Mouse (Mus musculus): ENCODE data around the gene Sept9.

Sept9 gene

GRCm38 (mm10) chr11:117284721-117285605 lies 85.5 kb downstream of the Sept9 start:
- no peak for DNase-seq (ENCODE audit: low read depth in 2 of 2, low spot score in 2 of 2)

- no peak for DNase-seq (ENCODE audit: low read depth in 2 of 2, low spot score in 2 of 2)
These were observed 86.1 kb downstream of the Sept9 start for GRCm38 (mm10) chr11:117285606-117285931.

DNA sequence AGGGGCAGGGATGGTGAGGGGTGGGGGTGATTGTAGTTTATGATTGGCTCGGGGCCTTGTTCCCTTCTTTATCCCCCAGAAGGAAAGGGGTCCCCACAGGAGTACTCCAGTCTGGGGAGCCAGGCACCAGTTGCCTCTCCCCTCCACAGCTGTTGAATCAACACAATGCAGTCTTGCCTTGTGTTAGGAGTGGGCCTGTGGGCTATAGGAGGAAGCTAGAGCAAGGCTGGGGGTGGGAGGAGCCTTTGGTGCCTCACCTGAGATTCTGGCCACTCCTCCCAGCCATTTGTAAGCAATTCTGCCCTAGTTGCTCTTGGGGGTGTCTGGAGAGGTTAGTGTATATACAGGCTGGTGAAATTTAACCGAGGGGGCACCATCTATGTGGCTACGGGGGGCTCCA lies 88.3 kb downstream of the Sept9 start:
- DNase-seq (ENCODE audit: low read depth in 2 of 2, low spot score in 2 of 2) = no peak

GRCm38 (mm10) chr11:117288765-117289164 lies 89.3 kb downstream of the Sept9 start:
- no peak for DNase-seq (ENCODE audit: low read depth in 2 of 2, low spot score in 2 of 2)

DNA sequence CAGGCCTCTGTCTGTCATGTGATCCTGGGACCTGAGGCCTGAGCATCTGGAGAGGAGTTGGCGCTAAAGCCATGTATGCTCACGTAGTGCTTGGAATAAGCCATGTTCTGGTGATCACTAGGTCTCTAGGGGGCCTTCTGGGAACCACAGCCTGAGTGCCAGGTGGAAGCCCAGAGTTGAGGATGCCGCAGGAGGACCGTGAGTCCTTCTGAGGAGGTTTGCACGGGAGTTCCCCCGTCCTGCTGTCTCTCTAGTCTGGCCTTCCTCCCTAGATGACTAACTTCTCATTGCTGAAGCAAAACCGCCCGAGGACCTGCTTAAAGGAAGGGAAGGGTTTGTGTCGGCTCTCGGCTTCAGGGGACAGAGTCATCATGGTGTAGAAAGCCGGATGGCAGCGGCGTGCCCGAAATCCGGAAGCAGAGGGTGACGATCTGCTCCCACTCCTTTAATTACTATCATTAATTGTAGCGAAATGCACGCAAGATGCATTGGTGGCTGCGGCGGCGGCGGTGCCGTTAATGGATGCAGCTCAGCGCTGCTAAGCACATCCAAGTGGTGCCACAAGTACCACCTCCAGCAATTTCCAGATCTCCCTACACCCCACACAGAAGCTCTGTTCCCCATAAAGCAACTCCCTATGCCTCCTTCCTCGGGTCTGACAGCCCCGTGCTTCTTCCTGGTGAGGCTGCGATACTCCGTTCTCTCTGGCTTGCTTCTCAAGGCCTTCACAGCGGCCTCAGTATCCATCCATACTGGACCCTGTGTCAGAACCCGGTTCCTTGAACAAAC lies 92.0 kb downstream of the Sept9 start:
- no peak for DNase-seq (ENCODE audit: low read depth in 2 of 2, low spot score in 2 of 2)

DNA sequence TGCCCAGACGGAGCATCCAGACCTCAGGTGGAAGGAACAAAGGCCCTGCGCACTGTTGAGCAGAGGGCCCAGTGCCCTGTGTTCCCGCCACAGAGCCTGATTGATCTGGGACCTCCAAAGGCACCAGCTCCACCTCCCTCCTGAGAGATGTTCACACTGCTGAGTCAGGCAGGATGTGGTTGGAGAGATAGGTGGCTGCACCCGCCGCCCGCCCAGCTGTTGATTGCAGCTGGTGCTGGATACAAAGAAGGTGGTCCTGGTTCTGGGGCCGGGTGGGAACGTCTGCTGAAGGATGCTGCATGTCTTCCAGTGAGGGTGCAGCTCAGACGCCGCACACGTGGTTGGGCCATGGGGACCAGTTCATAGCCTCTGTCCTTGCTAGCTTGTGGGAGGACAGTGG lies 93.0 kb downstream of the Sept9 start:
- DNase-seq (ENCODE audit: low read depth in 2 of 2, low spot score in 2 of 2) = peak; percentile 73 to 84

DNA sequence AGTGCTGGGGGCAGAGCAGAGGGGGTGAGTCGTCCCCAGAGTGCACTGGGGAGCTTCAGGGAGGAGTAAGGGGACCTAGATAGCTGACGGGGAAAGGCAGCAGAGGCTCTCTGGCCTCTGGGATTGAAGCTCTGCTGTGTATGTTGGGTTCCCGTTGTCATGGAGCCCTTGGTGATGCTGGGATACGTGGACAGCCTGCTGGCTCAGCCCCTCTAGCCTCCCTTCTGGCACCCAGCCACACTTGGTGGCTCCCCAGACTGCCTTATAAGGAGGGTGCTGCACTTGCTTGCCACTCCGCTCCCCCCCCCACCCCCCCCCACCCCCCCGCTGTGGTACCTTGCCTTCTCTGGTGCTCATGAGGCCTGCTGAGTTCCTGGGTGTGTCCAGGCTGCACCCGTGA lies 95.8 kb downstream of the Sept9 start:
- no peak for DNase-seq (ENCODE audit: low read depth in 2 of 2, low spot score in 2 of 2)

GRCm38 (mm10) chr11:117296116-117296499 lies 96.6 kb downstream of the Sept9 start:
- no peak for DNase-seq (ENCODE audit: low read depth in 2 of 2, low spot score in 2 of 2)

- no peak for DNase-seq (ENCODE audit: low read depth in 2 of 2, low spot score in 2 of 2)
These were observed 97.2 kb downstream of the Sept9 start for GRCm38 (mm10) chr11:117296500-117297189.

- DNase-seq (ENCODE audit: low read depth in 2 of 2, low spot score in 2 of 2) = no peak
These were observed 97.8 kb downstream of the Sept9 start for GRCm38 (mm10) chr11:117297190-117297829.

- DNase-seq (ENCODE audit: low read depth in 2 of 2, low spot score in 2 of 2) = no peak
These were observed 100.3 kb downstream of the Sept9 start for GRCm38 (mm10) chr11:117299741-117300140.

- DNase-seq (ENCODE audit: low read depth in 2 of 2, low spot score in 2 of 2) = no peak
These were observed 101.3 kb downstream of the Sept9 start for GRCm38 (mm10) chr11:117300809-117301208.

DNA sequence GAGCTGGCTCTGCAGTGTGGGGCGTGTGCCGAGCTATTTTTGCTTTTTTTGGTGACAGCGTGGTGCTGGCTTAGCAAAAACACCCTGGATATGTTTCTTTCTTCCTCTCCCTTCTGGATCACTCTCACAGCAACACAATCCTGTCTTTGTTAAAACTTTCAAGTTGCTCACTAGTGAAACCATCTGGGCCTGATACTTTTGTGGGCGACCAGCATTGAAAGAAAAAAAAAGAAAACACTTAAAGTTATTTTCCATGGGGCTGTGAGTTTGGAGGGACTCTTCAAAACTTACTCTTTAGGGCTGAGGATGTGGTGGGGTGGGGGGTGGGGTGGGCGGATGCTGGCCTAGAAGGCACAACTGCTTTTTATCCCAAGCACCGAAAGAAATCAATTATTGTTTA lies 102.3 kb downstream of the Sept9 start:
- no peak for DNase-seq (ENCODE audit: low read depth in 2 of 2, low spot score in 2 of 2)

DNA sequence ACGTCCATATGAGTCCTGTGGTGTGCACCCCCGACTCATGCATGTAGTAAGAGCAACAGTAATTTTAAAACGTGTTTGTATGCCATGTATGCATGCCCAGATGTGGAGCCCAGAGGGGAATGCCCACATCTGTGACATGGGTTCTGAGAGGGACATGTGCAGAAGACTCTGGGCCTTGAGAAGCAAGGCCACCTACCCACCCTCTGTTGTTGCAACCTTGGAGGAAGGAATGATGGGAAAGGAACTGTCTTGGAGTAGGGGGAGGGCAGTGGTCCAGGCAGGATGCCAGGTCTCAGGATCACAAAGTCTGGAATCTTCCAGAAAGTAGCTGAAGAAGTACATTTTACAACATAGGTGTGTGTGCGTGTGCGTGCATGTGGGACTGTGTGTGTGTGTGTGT lies 102.9 kb downstream of the Sept9 start:
- DNase-seq (ENCODE audit: low read depth in 2 of 2, low spot score in 2 of 2) = no peak

GRCm38 (mm10) chr11:117305509-117306188 lies 106.2 kb downstream of the Sept9 start:
- no peak for DNase-seq (ENCODE audit: low read depth in 2 of 2, low spot score in 2 of 2)

GRCm38 (mm10) chr11:117306311-117307088 lies 107.0 kb downstream of the Sept9 start:
- no peak for DNase-seq (ENCODE audit: low read depth in 2 of 2, low spot score in 2 of 2)

GRCm38 (mm10) chr11:117307895-117308786 lies 108.7 kb downstream of the Sept9 start:
- DNase-seq (ENCODE audit: low read depth in 2 of 2, low spot score in 2 of 2) = no peak

DNA sequence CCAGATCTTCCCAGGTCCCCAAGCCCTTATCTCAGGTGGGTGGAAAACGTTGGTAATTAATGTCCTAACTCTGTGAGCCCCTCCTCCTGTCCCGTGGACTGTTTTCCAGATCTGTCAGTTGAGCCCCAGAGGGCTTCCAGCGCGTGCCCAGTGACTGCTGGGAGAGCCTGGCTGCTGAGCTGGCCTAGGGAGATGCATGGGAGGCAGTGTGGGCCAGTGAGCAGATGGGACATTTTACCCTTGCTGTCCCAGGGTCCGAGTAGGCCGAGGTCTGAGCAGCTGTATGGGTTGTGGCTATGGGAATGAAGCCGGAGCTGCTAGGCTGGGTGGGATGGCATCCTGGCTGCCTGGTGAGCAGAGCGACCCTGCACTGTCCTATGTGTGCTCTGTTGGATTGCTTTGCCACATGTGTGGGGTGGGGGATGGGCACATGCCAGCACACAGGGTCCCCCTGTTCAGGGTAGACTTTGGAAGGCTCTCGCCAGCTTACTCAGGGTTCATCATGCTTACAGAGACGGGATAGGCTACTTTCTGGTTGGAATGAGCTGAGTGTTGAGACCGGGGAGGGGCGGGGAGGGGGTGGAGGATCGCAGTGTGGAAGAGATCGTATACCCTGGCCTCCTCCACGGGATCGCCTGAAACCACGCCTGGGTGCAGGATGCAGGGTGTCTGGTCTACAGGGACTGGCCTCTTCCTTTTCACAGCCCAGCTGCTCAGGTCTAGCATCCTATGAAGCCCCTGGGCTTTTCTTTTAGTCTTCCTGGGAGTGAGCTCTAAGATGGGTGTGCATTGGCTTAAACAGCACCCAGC lies 109.9 kb downstream of the Sept9 start:
- DNase-seq (ENCODE audit: low read depth in 2 of 2, low spot score in 2 of 2) = no peak
